Mouse (Mus musculus): ENCODE data around the gene Toe1. TPM values are rescaled to one million over a fixed set of nuclear protein-coding genes. Genes with fewer than 3 reads are reported as not detected.

Toe1 gene
- 5.1 TPM for polyA plus RNA-seq (2014; fragmentation: Illumina TruSeq; extraction: RNeasy Lipid Tissue Mini Kit (QIAGEN cat#74804); ENCODE audit: low read depth, low replicate concordance)

DNA sequence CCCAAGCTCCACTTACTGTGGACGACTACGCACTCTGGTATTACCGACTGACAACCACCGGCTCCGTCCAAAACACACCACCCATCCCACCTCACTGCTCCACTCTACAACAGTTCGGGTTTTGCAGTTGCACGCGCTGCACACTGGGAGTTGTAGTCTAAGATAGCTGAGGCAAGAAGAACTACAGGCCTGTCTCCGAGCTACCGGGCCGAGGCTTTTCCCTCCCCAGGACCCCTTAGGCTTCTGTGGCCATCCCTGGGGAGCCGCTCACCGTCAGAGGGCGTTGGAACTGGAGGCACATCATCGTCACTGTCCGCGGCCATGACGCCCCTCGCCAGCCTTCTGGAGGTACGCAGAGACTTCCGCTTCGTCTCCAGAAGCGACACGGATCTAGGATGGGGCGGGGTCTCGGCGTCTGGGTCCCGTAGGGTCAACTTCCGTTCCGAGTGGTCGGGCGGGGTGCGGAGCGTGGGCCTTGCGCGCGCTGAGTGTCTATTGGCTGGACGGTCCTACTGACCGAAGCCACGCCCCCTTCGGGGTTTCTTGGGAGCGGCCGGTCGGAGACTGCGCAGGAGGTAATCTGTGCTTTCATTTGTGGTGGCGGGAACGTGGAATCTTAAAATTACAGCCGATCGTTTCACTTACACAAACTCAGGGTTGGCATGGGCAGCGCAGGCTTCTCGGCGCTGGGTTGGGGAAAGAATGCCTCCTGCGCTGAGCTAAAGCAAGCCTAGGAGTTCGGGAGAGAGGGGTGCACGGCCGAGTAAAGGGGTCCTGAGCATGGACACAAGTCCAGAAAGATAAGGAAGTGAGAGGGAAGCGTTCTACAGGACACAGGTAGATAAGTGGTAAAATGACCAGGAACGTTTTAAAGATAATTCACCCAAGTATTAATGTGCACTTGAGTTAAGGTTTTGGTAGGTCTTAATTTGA, at the start of gene Toe1, which contains the start of gene Mutyh:
Toe1 (minus strand) TSS at position 444 of the 933 bp plus-strand sequence.
Mutyh (plus strand) TSS at position 527 of the 933 bp plus-strand sequence.

DNA sequence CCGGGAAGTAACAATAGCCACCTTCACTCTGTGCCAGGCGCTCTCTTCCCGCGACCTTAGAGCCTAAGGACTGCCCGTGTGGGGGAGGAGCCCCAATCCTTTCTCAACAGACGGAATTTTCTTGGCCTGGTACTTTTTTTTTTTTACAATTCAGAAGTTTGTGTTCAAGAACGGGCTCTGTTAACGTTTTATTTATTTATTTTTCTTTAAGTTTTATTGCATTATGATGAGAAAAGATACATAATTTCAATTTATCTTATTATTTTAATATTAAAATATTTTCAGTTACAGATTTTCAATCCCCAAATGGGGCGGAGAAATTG, 14.2 kb upstream of the Toe1 start, which contains the start of gene Hpdl:
Hpdl (minus strand) TSS at position 14 of the 323 bp plus-strand sequence.

Other genes starting within 250 kb of the Toe1 start
- gene Gpbp1l1, start 250.0 kb downstream of the Toe1 start, polyA plus RNA-seq (2014; fragmentation: Illumina TruSeq; extraction: RNeasy Lipid Tissue Mini Kit (QIAGEN cat#74804); ENCODE audit: low read depth, low replicate concordance): 189 TPM
- gene Ccdc17, start 211.0 kb downstream of the Toe1 start, polyA plus RNA-seq (2014; fragmentation: Illumina TruSeq; extraction: RNeasy Lipid Tissue Mini Kit (QIAGEN cat#74804); ENCODE audit: low read depth, low replicate concordance): 9.0 TPM
- 110 TPM for gene Nasp, start 179.7 kb downstream of the Toe1 start, polyA plus RNA-seq (2014; fragmentation: Illumina TruSeq; extraction: RNeasy Lipid Tissue Mini Kit (QIAGEN cat#74804); ENCODE audit: low read depth, low replicate concordance)
- 479 TPM for gene Akr1a1, start 156.0 kb downstream of the Toe1 start, polyA plus RNA-seq (2014; fragmentation: Illumina TruSeq; extraction: RNeasy Lipid Tissue Mini Kit (QIAGEN cat#74804); ENCODE audit: low read depth, low replicate concordance)
- 2,194 TPM for gene Prdx1, start 122.1 kb downstream of the Toe1 start, polyA plus RNA-seq (2014; fragmentation: Illumina TruSeq; extraction: RNeasy Lipid Tissue Mini Kit (QIAGEN cat#74804); ENCODE audit: low read depth, low replicate concordance)
- gene Mmachc, start 99.2 kb downstream of the Toe1 start, polyA plus RNA-seq (2014; fragmentation: Illumina TruSeq; extraction: RNeasy Lipid Tissue Mini Kit (QIAGEN cat#74804); ENCODE audit: low read depth, low replicate concordance): 26.6 TPM
- 26.6 TPM for gene Ccdc163, start 99.1 kb downstream of the Toe1 start, polyA plus RNA-seq (2014; fragmentation: Illumina TruSeq; extraction: RNeasy Lipid Tissue Mini Kit (QIAGEN cat#74804); ENCODE audit: low read depth, low replicate concordance)
- 11.3 TPM for gene Tesk2, start 86.7 kb downstream of the Toe1 start, polyA plus RNA-seq (2014; fragmentation: Illumina TruSeq; extraction: RNeasy Lipid Tissue Mini Kit (QIAGEN cat#74804); ENCODE audit: low read depth, low replicate concordance)
- 1.6 TPM for gene Mutyh, start 83 bp upstream of the Toe1 start, polyA plus RNA-seq (2014; fragmentation: Illumina TruSeq; extraction: RNeasy Lipid Tissue Mini Kit (QIAGEN cat#74804); ENCODE audit: low read depth, low replicate concordance)
- gene Hpdl, start 14.1 kb upstream of the Toe1 start, polyA plus RNA-seq (2014; fragmentation: Illumina TruSeq; extraction: RNeasy Lipid Tissue Mini Kit (QIAGEN cat#74804); ENCODE audit: low read depth, low replicate concordance): 0.57 TPM
- 2.4 TPM for gene Zswim5, start 69.7 kb upstream of the Toe1 start, polyA plus RNA-seq (2014; fragmentation: Illumina TruSeq; extraction: RNeasy Lipid Tissue Mini Kit (QIAGEN cat#74804); ENCODE audit: low read depth, low replicate concordance)
- 7.3 TPM for gene Urod, start 186.8 kb upstream of the Toe1 start, polyA plus RNA-seq (2014; fragmentation: Illumina TruSeq; extraction: RNeasy Lipid Tissue Mini Kit (QIAGEN cat#74804); ENCODE audit: low read depth, low replicate concordance)
- 15.8 TPM for gene Hectd3, start 187.7 kb upstream of the Toe1 start, polyA plus RNA-seq (2014; fragmentation: Illumina TruSeq; extraction: RNeasy Lipid Tissue Mini Kit (QIAGEN cat#74804); ENCODE audit: low read depth, low replicate concordance)
- 14.4 TPM for gene Eif2b3, start 211.8 kb upstream of the Toe1 start, polyA plus RNA-seq (2014; fragmentation: Illumina TruSeq; extraction: RNeasy Lipid Tissue Mini Kit (QIAGEN cat#74804); ENCODE audit: low read depth, low replicate concordance)

Measured in sigmoid colon, adult 10 weeks (tissue).